Mouse (Mus musculus): ENCODE measurements around the gene Ppil4. TPM values are rescaled to one million over a fixed set of nuclear protein-coding genes. Genes with fewer than 3 reads are reported as not detected.

Ppil4 gene
- polyA plus RNA-seq (2014; fragmentation: Illumina TruSeq; extraction: RNeasy Lipid Tissue Mini Kit (QIAGEN cat#74804); ENCODE audit: low read depth, low replicate concordance), result 19.0 TPM

GRCm38 (mm10) chr10:7792751-7793385 is at the start of gene Ppil4, which contains the start of gene Ginm1:
Ppil4 (plus strand) TSS chr10:7792891.
Ginm1 (minus strand) TSS chr10:7792824.

GRCm38 (mm10) chr10:7832171-7832676 is 39.5 kb downstream of the Ppil4 start, which contains the start of gene Zc3h12d:
Zc3h12d (plus strand) TSS chr10:7832470.

Other genes with a start within 250 kb of the Ppil4 start
- gene Lrp11, start 203.1 kb upstream of the Ppil4 start, polyA plus RNA-seq (2014; fragmentation: Illumina TruSeq; extraction: RNeasy Lipid Tissue Mini Kit (QIAGEN cat#74804); ENCODE audit: low read depth, low replicate concordance), result 3.0 TPM
- 9.0 TPM for gene Nup43, start 125.4 kb upstream of the Ppil4 start, polyA plus RNA-seq (2014; fragmentation: Illumina TruSeq; extraction: RNeasy Lipid Tissue Mini Kit (QIAGEN cat#74804); ENCODE audit: low read depth, low replicate concordance)
- gene Pcmt1, start 111.8 kb upstream of the Ppil4 start, polyA plus RNA-seq (2014; fragmentation: Illumina TruSeq; extraction: RNeasy Lipid Tissue Mini Kit (QIAGEN cat#74804); ENCODE audit: low read depth, low replicate concordance), result 98.3 TPM
- 8.0 TPM for gene Lats1, start 111.7 kb upstream of the Ppil4 start, polyA plus RNA-seq (2014; fragmentation: Illumina TruSeq; extraction: RNeasy Lipid Tissue Mini Kit (QIAGEN cat#74804); ENCODE audit: low read depth, low replicate concordance)
- gene Katna1, start 66.9 kb upstream of the Ppil4 start, polyA plus RNA-seq (2014; fragmentation: Illumina TruSeq; extraction: RNeasy Lipid Tissue Mini Kit (QIAGEN cat#74804); ENCODE audit: low read depth, low replicate concordance), result 22.5 TPM
- 119 TPM for gene Ginm1, start 67 bp upstream of the Ppil4 start, polyA plus RNA-seq (2014; fragmentation: Illumina TruSeq; extraction: RNeasy Lipid Tissue Mini Kit (QIAGEN cat#74804); ENCODE audit: low read depth, low replicate concordance)
- gene Zc3h12d, start 39.6 kb downstream of the Ppil4 start, polyA plus RNA-seq (2014; fragmentation: Illumina TruSeq; extraction: RNeasy Lipid Tissue Mini Kit (QIAGEN cat#74804); ENCODE audit: low read depth, low replicate concordance), result 0.24 TPM
- gene Tab2, start 163.3 kb downstream of the Ppil4 start, polyA plus RNA-seq (2014; fragmentation: Illumina TruSeq; extraction: RNeasy Lipid Tissue Mini Kit (QIAGEN cat#74804); ENCODE audit: low read depth, low replicate concordance), result 49.1 TPM

Data from heart, adult 10 weeks (tissue).